Mouse (Mus musculus) stomach, postnatal 0 days (tissue): ENCODE measurements at regions not wholly inside any gene's neighbourhood (a gene's known extent, or its start where the extent isn't known, plus 50 kb on each side); places are given as distances from the start of the nearest gene placed in this dataset.

Experiments used
- CTCF ChIP-seq: IDR thresholded peaks from 2 replicates; pipeline ENCODE4 v1.5.1; 2016; ENCODE audit warnings: antibody characterized with exemption, low read depth, mild to moderate bottlenecking, moderate library complexity
- EP300 ChIP-seq: optimal IDR thresholded peaks from 2 replicates; pipeline ENCODE3; 2016; ENCODE audit warnings: antibody characterized with exemption

DNA sequence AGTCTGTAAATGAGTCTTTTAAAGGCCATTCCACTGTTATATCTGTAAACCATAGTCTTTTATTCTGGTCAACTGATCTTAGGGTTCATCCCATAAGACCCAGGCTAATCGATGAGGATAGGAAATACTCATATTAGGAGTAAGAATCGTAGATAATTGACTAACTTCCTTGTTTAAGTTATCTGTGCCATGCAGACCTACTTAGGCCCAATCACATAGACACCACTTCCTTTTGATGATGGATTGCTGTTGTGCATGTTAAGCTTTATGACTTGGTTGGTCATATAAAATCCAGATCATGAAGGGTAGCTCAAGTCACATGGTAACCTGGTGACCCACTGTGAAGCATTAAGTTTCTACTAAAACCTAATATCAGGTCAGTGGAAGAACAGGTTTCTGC lies 207.3 kb downstream of the Nova1 start:
- TF ChIP-seq CTCF, result no peak
- no peak for TF ChIP-seq EP300
